Mouse (Mus musculus) myocyte (in vitro differentiated cells): ENCODE measurements around the gene Lect2.

ENCODE experiments used
- CEBPB ChIP-seq: IDR thresholded peaks from 2 replicates; pipeline ENCODE4 v1.6.1; 2011; ENCODE audit warnings: mild to moderate bottlenecking, moderate library complexity; ENCODE audit not compliant: poor library complexity, insufficient read depth, severe bottlenecking
- E2F4 ChIP-seq: IDR thresholded peaks from one replicate; pipeline ENCODE4 v1.6.1; 2011; ENCODE audit warnings: mild to moderate bottlenecking, control low read depth, moderate library complexity; ENCODE audit not compliant: insufficient read depth
- MAX ChIP-seq: IDR thresholded peaks from one replicate; pipeline ENCODE4 v1.6.1; 2011; ENCODE audit warnings: low read depth, mild to moderate bottlenecking, control low read depth
- MYOD1 ChIP-seq, 3 experiments: IDR thresholded peaks; one replicate each; pipeline ENCODE4 v1.6.1; 2011; ENCODE audit warnings: control low read depth in 2 of 3, low read depth in 2 of 3, mild to moderate bottlenecking in 2 of 3, moderate library complexity in 1 of 3; ENCODE audit not compliant: insufficient read length in 2 of 3, control insufficient read depth in 1 of 3
- MYOG ChIP-seq, 3 experiments: IDR thresholded peaks; one replicate each; pipeline ENCODE4 v1.6.1; 2011; ENCODE audit warnings: control low read depth in 2 of 3, low read depth in 2 of 3, mild to moderate bottlenecking in 2 of 3; ENCODE audit not compliant: insufficient read length in 2 of 3, control insufficient read depth in 1 of 3, insufficient read depth in 1 of 3
- POLR2A ChIP-seq: IDR thresholded peaks from one replicate; pipeline ENCODE4 v1.6.1; 2011; ENCODE audit warnings: low read depth, mild to moderate bottlenecking, control low read depth, moderate library complexity; ENCODE audit not compliant: insufficient read length
- POLR2AphosphoS2 ChIP-seq: IDR thresholded peaks from one replicate; pipeline ENCODE4 v1.6.1; 2011; ENCODE audit warnings: low read depth, control low read depth; ENCODE audit not compliant: insufficient read length
- REST ChIP-seq: IDR thresholded peaks from one replicate; pipeline ENCODE4 v1.6.1; 2011; ENCODE audit warnings: mild to moderate bottlenecking, control low read depth, moderate library complexity; ENCODE audit not compliant: insufficient read depth, insufficient read length
- SRF ChIP-seq: IDR thresholded peaks from one replicate; pipeline ENCODE4 v1.6.1; 2011; ENCODE audit warnings: low read depth; ENCODE audit not compliant: control insufficient read depth, insufficient read length
- TCF12 ChIP-seq: IDR thresholded peaks from one replicate; pipeline ENCODE4 v1.6.1; 2011; ENCODE audit warnings: mild to moderate bottlenecking, control low read depth; ENCODE audit not compliant: poor library complexity, insufficient read depth, severe bottlenecking
- TCF3 ChIP-seq: IDR thresholded peaks from one replicate; pipeline ENCODE4 v1.6.1; 2011; ENCODE audit warnings: low read depth, control low read depth; ENCODE audit not compliant: insufficient read length
- USF1 ChIP-seq: IDR thresholded peaks from one replicate; pipeline ENCODE4 v1.6.1; 2011; ENCODE audit warnings: low read depth, mild to moderate bottlenecking, control low read depth, moderate library complexity

DNA sequence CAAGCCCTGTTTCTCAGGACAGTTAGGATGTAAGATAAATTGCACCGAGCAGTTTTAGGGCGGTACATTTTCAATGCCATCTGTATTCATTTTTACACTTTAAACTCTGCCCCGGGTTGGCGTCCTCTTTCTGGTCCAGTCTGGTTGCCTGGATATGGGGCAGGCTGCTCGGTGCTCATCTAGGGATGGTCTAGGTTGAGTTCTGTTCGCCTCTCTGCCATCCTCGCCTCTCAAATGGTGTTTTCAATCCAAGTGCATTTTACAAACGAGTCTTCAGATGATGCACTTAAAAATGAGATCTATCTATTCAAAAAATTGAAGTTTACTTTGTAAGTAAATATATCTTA, 25.5 kb downstream of the Lect2 start:
- TF ChIP-seq POLR2A = no peak
- no peak for TF ChIP-seq MAX
- no peak for TF ChIP-seq MYOD1 (IDR thresholded peaks at IDR 0.05; ENCODE audit: control insufficient read depth in 1 of 3, insufficient read length in 2 of 3, low read depth in 2 of 3)
- TF ChIP-seq CEBPB = no peak
- TF ChIP-seq TCF12 = no peak
- TF ChIP-seq REST = no peak
- no peak for TF ChIP-seq MYOG (IDR thresholded peaks at IDR 0.05; ENCODE audit: control insufficient read depth in 1 of 3, insufficient read depth in 1 of 3, insufficient read length in 2 of 3, low read depth in 2 of 3)
- no peak for TF ChIP-seq POLR2AphosphoS2
- TF ChIP-seq E2F4 = no peak
- no peak for TF ChIP-seq USF1
- no peak for TF ChIP-seq TCF3
- no peak for TF ChIP-seq SRF
